Mouse (Mus musculus): ENCODE measurements around the gene Gm2001. TPM values are rescaled to one million over a fixed set of nuclear protein-coding genes. Genes with fewer than 3 reads are reported as not detected.
"Not testable (repeated sequence)": the region's sequence is repeated elsewhere in the genome, so short reads cannot be mapped to it uniquely, and the experiment has no call there.

Gene Gm2001
- total RNA-seq (2012; rRNA removed) (not detected in 2 replicates), total RNA-seq (2014; rRNA removed) (not detected in 2 replicates), polyA plus RNA-seq (2012; ENCODE audit: insufficient read length, low read depth) (not detected in 2 replicates)

GRCm38 (mm10) chr12:87842239-87842638 is at the start of gene Gm2001:
TSS of gene Gm2001 (minus strand) at chr12:87842339.
- dilution Hi-C loops (cut with MboI; ENCODE audit: extremely low pct_ligation_motif_present, extremely low pct_unique_long_range_greater_than_20kb, low sequenced_read_pairs); in situ Hi-C loops (cut with MboI; ENCODE audit: low pct_ligation_motif_present, low pct_unique_long_range_greater_than_20kb, low sequenced_read_pairs); H3K79me2 ChIP-seq (replicated peaks; ENCODE audit: control insufficient read depth, extremely low read depth, insufficient read depth, poor library complexity, severe bottlenecking); H3K4me3 ChIP-seq (replicated peaks in 1 of 3; ENCODE audit: low read depth in 2 of 3, low read length in 2 of 3, poor library complexity in 1 of 3); H3K36me3 ChIP-seq (replicated peaks in 1 of 2; ENCODE audit: control insufficient read depth in 1 of 2, insufficient read depth in 1 of 2, low read length in 1 of 2); H3K27ac ChIP-seq (ENCODE audit: insufficient read depth, low read depth); H3K4me1 ChIP-seq (ENCODE audit: control insufficient read depth in 1 of 2, insufficient read depth in 2 of 2); H3K4me2 ChIP-seq (ENCODE audit: insufficient read depth, low read depth, poor library complexity, severe bottlenecking); H3K9ac ChIP-seq (ENCODE audit: insufficient read depth, low read depth); DNase-seq (ENCODE audit: extremely low read depth); H3K27me3 ChIP-seq (replicated peaks); H3K9me3 ChIP-seq (replicated peaks; ENCODE audit: low read length): not testable (repeated sequence)

- H3K4me1 ChIP-seq (ENCODE audit: control insufficient read depth in 1 of 2, insufficient read depth in 2 of 2); H3K9ac ChIP-seq (ENCODE audit: insufficient read depth, low read depth); in situ Hi-C loops (cut with MboI; ENCODE audit: low pct_ligation_motif_present, low pct_unique_long_range_greater_than_20kb, low sequenced_read_pairs); H3K4me3 ChIP-seq (replicated peaks in 1 of 3; ENCODE audit: low read depth in 2 of 3, low read length in 2 of 3, poor library complexity in 1 of 3); H3K27me3 ChIP-seq (replicated peaks); DNase-seq (ENCODE audit: extremely low read depth); H3K4me2 ChIP-seq (ENCODE audit: insufficient read depth, low read depth, poor library complexity, severe bottlenecking); H3K27ac ChIP-seq (ENCODE audit: insufficient read depth, low read depth); H3K79me2 ChIP-seq (replicated peaks; ENCODE audit: control insufficient read depth, extremely low read depth, insufficient read depth, poor library complexity, severe bottlenecking); H3K9me3 ChIP-seq (replicated peaks; ENCODE audit: low read length); dilution Hi-C loops (cut with MboI; ENCODE audit: extremely low pct_ligation_motif_present, extremely low pct_unique_long_range_greater_than_20kb, low sequenced_read_pairs); H3K36me3 ChIP-seq (replicated peaks in 1 of 2; ENCODE audit: control insufficient read depth in 1 of 2, insufficient read depth in 1 of 2, low read length in 1 of 2): not testable (repeated sequence)
Observed at GRCm38 (mm10) chr12:87873772-87874171, 31.6 kb upstream of the Gm2001 start, which contains the start of gene Gm2016. TSS of gene Gm2016 (plus strand) at chr12:87874072.

GRCm38 (mm10) chr12:87864048-87864447 is 21.9 kb upstream of the Gm2001 start:
- H3K27ac ChIP-seq (ENCODE audit: insufficient read depth, low read depth); H3K9me3 ChIP-seq (replicated peaks; ENCODE audit: low read length); H3K36me3 ChIP-seq (replicated peaks in 1 of 2; ENCODE audit: control insufficient read depth in 1 of 2, insufficient read depth in 1 of 2, low read length in 1 of 2); H3K4me2 ChIP-seq (ENCODE audit: insufficient read depth, low read depth, poor library complexity, severe bottlenecking); H3K4me1 ChIP-seq (ENCODE audit: control insufficient read depth in 1 of 2, insufficient read depth in 2 of 2); H3K79me2 ChIP-seq (replicated peaks; ENCODE audit: control insufficient read depth, extremely low read depth, insufficient read depth, poor library complexity, severe bottlenecking); in situ Hi-C loops (cut with MboI; ENCODE audit: low pct_ligation_motif_present, low pct_unique_long_range_greater_than_20kb, low sequenced_read_pairs); dilution Hi-C loops (cut with MboI; ENCODE audit: extremely low pct_ligation_motif_present, extremely low pct_unique_long_range_greater_than_20kb, low sequenced_read_pairs); H3K27me3 ChIP-seq (replicated peaks); DNase-seq (ENCODE audit: extremely low read depth); H3K9ac ChIP-seq (ENCODE audit: insufficient read depth, low read depth); H3K4me3 ChIP-seq (replicated peaks in 1 of 3; ENCODE audit: low read depth in 2 of 3, low read length in 2 of 3, poor library complexity in 1 of 3): not testable (repeated sequence)

- H3K9me3 ChIP-seq (replicated peaks; ENCODE audit: low read length); in situ Hi-C loops (cut with MboI; ENCODE audit: low pct_ligation_motif_present, low pct_unique_long_range_greater_than_20kb, low sequenced_read_pairs); H3K9ac ChIP-seq (ENCODE audit: insufficient read depth, low read depth); H3K4me2 ChIP-seq (ENCODE audit: insufficient read depth, low read depth, poor library complexity, severe bottlenecking); H3K79me2 ChIP-seq (replicated peaks; ENCODE audit: control insufficient read depth, extremely low read depth, insufficient read depth, poor library complexity, severe bottlenecking); H3K4me1 ChIP-seq (ENCODE audit: control insufficient read depth in 1 of 2, insufficient read depth in 2 of 2); H3K4me3 ChIP-seq (replicated peaks in 1 of 3; ENCODE audit: low read depth in 2 of 3, low read length in 2 of 3, poor library complexity in 1 of 3); H3K27ac ChIP-seq (ENCODE audit: insufficient read depth, low read depth); H3K36me3 ChIP-seq (replicated peaks in 1 of 2; ENCODE audit: control insufficient read depth in 1 of 2, insufficient read depth in 1 of 2, low read length in 1 of 2); H3K27me3 ChIP-seq (replicated peaks); DNase-seq (ENCODE audit: extremely low read depth); dilution Hi-C loops (cut with MboI; ENCODE audit: extremely low pct_ligation_motif_present, extremely low pct_unique_long_range_greater_than_20kb, low sequenced_read_pairs): not testable (repeated sequence)
Observed at GRCm38 (mm10) chr12:87863638-87864037, 21.5 kb upstream of the Gm2001 start.

- H3K27me3 ChIP-seq (replicated peaks); in situ Hi-C loops (cut with MboI; ENCODE audit: low pct_ligation_motif_present, low pct_unique_long_range_greater_than_20kb, low sequenced_read_pairs); H3K9me3 ChIP-seq (replicated peaks; ENCODE audit: low read length); dilution Hi-C loops (cut with MboI; ENCODE audit: extremely low pct_ligation_motif_present, extremely low pct_unique_long_range_greater_than_20kb, low sequenced_read_pairs); H3K36me3 ChIP-seq (replicated peaks in 1 of 2; ENCODE audit: control insufficient read depth in 1 of 2, insufficient read depth in 1 of 2, low read length in 1 of 2); H3K79me2 ChIP-seq (replicated peaks; ENCODE audit: control insufficient read depth, extremely low read depth, insufficient read depth, poor library complexity, severe bottlenecking); DNase-seq (ENCODE audit: extremely low read depth); H3K9ac ChIP-seq (ENCODE audit: insufficient read depth, low read depth); H3K4me1 ChIP-seq (ENCODE audit: control insufficient read depth in 1 of 2, insufficient read depth in 2 of 2); H3K27ac ChIP-seq (ENCODE audit: insufficient read depth, low read depth); H3K4me2 ChIP-seq (ENCODE audit: insufficient read depth, low read depth, poor library complexity, severe bottlenecking); H3K4me3 ChIP-seq (replicated peaks in 1 of 3; ENCODE audit: low read depth in 2 of 3, low read length in 2 of 3, poor library complexity in 1 of 3): not testable (repeated sequence)
Observed at GRCm38 (mm10) chr12:87861740-87862692, 19.9 kb upstream of the Gm2001 start.

- H3K79me2 ChIP-seq (replicated peaks; ENCODE audit: control insufficient read depth, extremely low read depth, insufficient read depth, poor library complexity, severe bottlenecking); H3K27me3 ChIP-seq (replicated peaks); H3K27ac ChIP-seq (ENCODE audit: insufficient read depth, low read depth); H3K4me1 ChIP-seq (ENCODE audit: control insufficient read depth in 1 of 2, insufficient read depth in 2 of 2); H3K9me3 ChIP-seq (replicated peaks; ENCODE audit: low read length); H3K4me2 ChIP-seq (ENCODE audit: insufficient read depth, low read depth, poor library complexity, severe bottlenecking); H3K4me3 ChIP-seq (replicated peaks in 1 of 3; ENCODE audit: low read depth in 2 of 3, low read length in 2 of 3, poor library complexity in 1 of 3); H3K9ac ChIP-seq (ENCODE audit: insufficient read depth, low read depth); H3K36me3 ChIP-seq (replicated peaks in 1 of 2; ENCODE audit: control insufficient read depth in 1 of 2, insufficient read depth in 1 of 2, low read length in 1 of 2); DNase-seq (ENCODE audit: extremely low read depth); dilution Hi-C loops (cut with MboI; ENCODE audit: extremely low pct_ligation_motif_present, extremely low pct_unique_long_range_greater_than_20kb, low sequenced_read_pairs); in situ Hi-C loops (cut with MboI; ENCODE audit: low pct_ligation_motif_present, low pct_unique_long_range_greater_than_20kb, low sequenced_read_pairs): not testable (repeated sequence)
Observed at GRCm38 (mm10) chr12:87856067-87856466, 13.9 kb upstream of the Gm2001 start.

Data from CH12.LX (cell line).